Mouse (Mus musculus) kidney, embryonic 15.5 days (tissue): Measurements from ENCODE around the gene Nprl2. TPM values are rescaled to one million over a fixed set of nuclear protein-coding genes. Genes with fewer than 3 reads are reported as not detected.
A peak's percentile ranks its signal among the peaks of the same experiment; 100 is the strongest.

ENCODE experiments used
- ATAC-seq: fragments of 200-750 bp; cut with Nextera tagmentation; replicated peaks from 2 replicates; pipeline ENCODE4 v1.8.0; 2017; ENCODE audit warnings: moderate TSS enrichment; ENCODE audit not compliant: low FRiP score
- H3K27ac ChIP-seq: fragments of 300-500 bp; sonication (generic); 2 replicates; pipeline ENCODE4 v1.5.1; 2015; ENCODE audit warnings: mild to moderate bottlenecking, inconsistent platforms
- H3K27me3 ChIP-seq: fragments of 300-500 bp; sonication (generic); 2 replicates; pipeline ENCODE4 v1.6.1; 2015; ENCODE audit warnings: inconsistent platforms
- H3K36me3 ChIP-seq: fragments of 300-500 bp; sonication (generic); 2 replicates; pipeline ENCODE4 v1.6.1; 2015; ENCODE audit warnings: inconsistent platforms
- H3K4me1 ChIP-seq: fragments of 300-500 bp; sonication (generic); 2 replicates; pipeline ENCODE4 v1.6.1; 2015; ENCODE audit warnings: inconsistent platforms
- H3K4me2 ChIP-seq: fragments of 300-500 bp; sonication (generic); 2 replicates; pipeline ENCODE4 v1.6.1; 2015; ENCODE audit warnings: moderate library complexity, mild to moderate bottlenecking, inconsistent platforms
- H3K4me3 ChIP-seq: fragments of 300-500 bp; sonication (generic); replicated peaks from 2 replicates; pipeline ENCODE4 v1.5.1; 2015; ENCODE audit warnings: mild to moderate bottlenecking, inconsistent platforms
- H3K9ac ChIP-seq: fragments of 300-500 bp; sonication (generic); 2 replicates; pipeline ENCODE4 v1.6.1; 2015; ENCODE audit warnings: mild to moderate bottlenecking, inconsistent platforms
- H3K9me3 ChIP-seq: fragments of 300-500 bp; sonication (generic); replicated peaks from 2 replicates; pipeline ENCODE4 v1.6.1; 2016; ENCODE audit warnings: inconsistent platforms
- WGBS: fragments of 180-500 bp; shearing (Covaris S2); methylation state at CpG from one replicate; pipeline ENCODE4 v1.1.7; 2015; ENCODE audit warnings: mixed read lengths; 5-methylcytosine and 5-hydroxymethylcytosine counted together
- polyA plus RNA-seq: library from polyadenylated mRNA; unstranded; fragments of >200 nt; fragmentation: Nextera tagmentation; extraction: Ambion mirVana; gene quantifications from 2 replicates; pipeline ENCODE4 v1.2.1, GENCODE M21; 2015

The Nprl2 gene
- polyA plus RNA-seq, 1 experiment from 2014 or later = 44.4 TPM

GRCm38 (mm10) chr9:107539940-107540339 is 2.1 kb upstream of the Nprl2 start:
- H3K4me1 ChIP-seq = peaks cover 52% of the 10 kb centered on the region
- H3K27ac ChIP-seq = no peak overlapping the region
- H3K9me3 ChIP-seq = no peaks in the 10 kb centered on the region
- 93% methylated on average over 8 of the region's 8 CpGs for WGBS
- 0 out of 2 replicates have a peak overlapping the region, but pooled peaks have one; percentile 1 for H3K4me3 ChIP-seq
- H3K36me3 ChIP-seq = peaks cover 51% of the 10 kb centered on the region
- no peaks in the 10 kb centered on the region for H3K27me3 ChIP-seq
- H3K4me2 ChIP-seq = 0 out of 2 replicates have a peak overlapping the region, but pooled peaks have one; percentile 85
- ATAC-seq = no peak
- H3K9ac ChIP-seq = no peak overlapping the region

DNA sequence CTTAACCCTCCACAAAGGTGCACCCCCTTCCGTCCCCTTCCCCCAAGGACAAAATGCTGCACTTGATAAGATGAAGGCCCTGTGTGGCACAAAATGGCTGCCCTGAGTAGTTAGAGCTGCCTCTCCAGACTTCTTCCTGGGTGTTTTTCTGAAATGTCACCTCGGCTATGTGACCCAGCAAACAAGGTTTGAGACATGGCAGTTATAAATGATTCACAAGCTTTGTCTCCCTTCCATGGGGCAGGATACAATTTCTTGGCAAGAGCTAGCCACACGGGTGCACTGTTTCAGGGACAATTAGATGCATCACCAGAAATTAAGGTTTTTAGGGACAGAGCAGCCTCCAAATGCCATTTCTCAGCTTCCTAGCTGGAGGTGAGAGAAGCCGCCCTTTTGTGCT is 1.6 kb upstream of the Nprl2 start:
- peak overlapping the region; percentile 85 for H3K4me2 ChIP-seq
- 0 out of 2 replicates have a peak overlapping the region, but pooled peaks have one; percentile 69 for H3K9ac ChIP-seq
- 0 out of 2 replicates have a peak overlapping the region, but pooled peaks have one; percentile 81 for H3K27ac ChIP-seq
- 52% methylated on average over 4 of the region's 4 CpGs for WGBS
- no peaks in the 10 kb centered on the region for H3K27me3 ChIP-seq
- no peak for ATAC-seq
- peaks cover 51% of the 10 kb centered on the region for H3K4me1 ChIP-seq
- peaks cover 56% of the 10 kb centered on the region for H3K36me3 ChIP-seq
- 0 out of 2 replicates have a peak overlapping the region, but pooled peaks have one; percentile 1 for H3K4me3 ChIP-seq
- no peaks in the 10 kb centered on the region for H3K9me3 ChIP-seq

GRCm38 (mm10) chr9:107541005-107541404 is 1.0 kb upstream of the Nprl2 start:
- H3K4me1 ChIP-seq = peaks cover 46% of the 10 kb centered on the region
- no peaks in the 10 kb centered on the region for H3K27me3 ChIP-seq
- peak overlapping the region; percentile 81 for H3K27ac ChIP-seq
- H3K9me3 ChIP-seq = no peaks in the 10 kb centered on the region
- peak overlapping the region; percentile 69; the same call in 1 of the 2 replicates for H3K9ac ChIP-seq
- peaks cover 57% of the 10 kb centered on the region for H3K36me3 ChIP-seq
- WGBS = 23% methylated on average over 10 of the region's 10 CpGs
- peak overlapping the region; percentile 84 for H3K4me3 ChIP-seq
- peak overlapping the region; percentile 85 for H3K4me2 ChIP-seq
- no peak for ATAC-seq

- peak overlapping the region; percentile 69 for H3K9ac ChIP-seq
- WGBS = under 1% methylated on average over 11 of the region's 11 CpGs
- H3K36me3 ChIP-seq = peaks cover 53% of the 10 kb centered on the region
- H3K27me3 ChIP-seq = no peaks in the 10 kb centered on the region
- ATAC-seq = peak; percentile 27
- H3K4me1 ChIP-seq = peaks cover 43% of the 10 kb centered on the region
- peak overlapping the region; percentile 81 for H3K27ac ChIP-seq
- H3K4me2 ChIP-seq = peak overlapping the region; percentile 85
- H3K4me3 ChIP-seq = peak overlapping the region; percentile 84
- no peaks in the 10 kb centered on the region for H3K9me3 ChIP-seq
Measured at GRCm38 (mm10) chr9:107542352-107542686, 293 bp downstream of the Nprl2 start.

- ATAC-seq = no peak
- WGBS = 23% methylated on average over 8 of the region's 8 CpGs
- Histone ChIP-seq H3K27me3 (no peaks in the 10 kb centered on the region), H3K36me3 (peaks cover 49% of the 10 kb centered on the region), H3K4me1 (peaks cover 46% of the 10 kb centered on the region), H3K9me3 (no peaks in the 10 kb centered on the region), H3K4me3 (peak overlapping the region; percentile 84), H3K27ac (peak overlapping the region; percentile 81), H3K4me2 (peak overlapping the region; percentile 85), H3K9ac (peak overlapping the region; percentile 69)
Measured at GRCm38 (mm10) chr9:107542721-107543120, 695 bp downstream of the Nprl2 start.

- Histone ChIP-seq H3K4me1 (peaks cover 46% of the 10 kb centered on the region), H3K36me3 (peaks cover 43% of the 10 kb centered on the region), H3K27ac (no peak overlapping the region), H3K4me2 (peak overlapping the region; percentile 85), H3K4me3 (peak overlapping the region; percentile 84; the same call in 1 of the 2 replicates), H3K9me3 (no peaks in the 10 kb centered on the region), H3K9ac (no peak overlapping the region), H3K27me3 (no peaks in the 10 kb centered on the region)
- whole genome bisulfite sequencing = 84% methylated on average over 11 of the region's 11 CpGs
- no peak for ATAC-seq
Measured at GRCm38 (mm10) chr9:107543299-107543698, 1.3 kb downstream of the Nprl2 start.

DNA sequence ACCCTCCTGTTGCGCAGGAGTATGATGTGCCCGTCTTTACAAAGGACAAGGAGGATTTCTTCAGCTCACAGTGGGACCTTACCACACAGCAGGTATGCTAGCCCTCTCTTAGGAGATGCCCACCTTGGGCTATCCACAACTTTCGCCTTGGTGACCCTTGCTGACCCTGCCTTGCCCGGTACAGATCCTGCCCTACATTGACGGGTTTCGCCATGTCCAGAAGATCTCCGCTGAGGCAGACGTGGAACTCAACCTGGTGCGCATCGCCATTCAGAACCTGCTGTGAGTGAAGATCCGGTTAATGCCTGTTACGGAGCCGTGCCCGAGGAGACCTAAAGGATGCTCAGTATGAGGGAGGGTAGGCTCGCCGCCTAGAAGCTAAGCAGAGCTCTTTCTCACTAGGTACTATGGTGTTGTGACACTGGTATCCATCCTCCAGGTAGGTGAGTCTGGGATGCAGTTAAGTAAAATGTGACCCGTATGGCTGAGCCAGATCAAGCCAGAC is 2.2 kb downstream of the Nprl2 start:
- no peak for ATAC-seq
- no peak overlapping the region for H3K27ac ChIP-seq
- H3K9ac ChIP-seq = no peak overlapping the region
- no peaks in the 10 kb centered on the region for H3K27me3 ChIP-seq
- WGBS = 95% methylated on average over 17 of the region's 17 CpGs
- H3K4me3 ChIP-seq = no peak overlapping the region
- H3K36me3 ChIP-seq = peaks cover 34% of the 10 kb centered on the region
- H3K4me1 ChIP-seq = peaks cover 46% of the 10 kb centered on the region
- no peak overlapping the region for H3K4me2 ChIP-seq
- no peaks in the 10 kb centered on the region for H3K9me3 ChIP-seq

DNA sequence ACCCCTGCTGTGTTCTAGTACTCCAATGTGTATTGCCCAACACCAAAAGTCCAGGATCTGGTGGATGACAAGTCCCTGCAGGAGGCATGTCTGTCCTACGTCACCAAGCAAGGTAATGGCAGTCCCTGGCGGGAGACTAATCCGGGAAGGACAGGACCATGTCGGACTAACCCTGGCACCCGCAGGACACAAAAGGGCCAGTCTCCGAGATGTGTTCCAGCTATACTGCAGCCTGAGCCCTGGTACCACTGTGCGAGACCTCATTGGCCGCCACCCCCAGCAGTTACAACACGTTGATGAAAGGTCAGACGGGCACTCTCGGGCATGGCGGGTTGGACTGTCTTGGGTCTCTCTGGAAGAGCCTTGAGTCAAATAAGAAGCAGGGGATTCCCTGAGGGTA is 2.7 kb downstream of the Nprl2 start:
- Histone ChIP-seq H3K9ac (no peak overlapping the region), H3K36me3 (peaks cover 29% of the 10 kb centered on the region), H3K9me3 (no peaks in the 10 kb centered on the region), H3K27me3 (no peaks in the 10 kb centered on the region; the same call in 1 of the 2 replicates), H3K27ac (no peak overlapping the region), H3K4me1 (peaks cover 48% of the 10 kb centered on the region), H3K4me3 (no peak overlapping the region), H3K4me2 (no peak overlapping the region)
- no peak for ATAC-seq
- 93% methylated on average over 12 of the region's 12 CpGs for WGBS

DNA sequence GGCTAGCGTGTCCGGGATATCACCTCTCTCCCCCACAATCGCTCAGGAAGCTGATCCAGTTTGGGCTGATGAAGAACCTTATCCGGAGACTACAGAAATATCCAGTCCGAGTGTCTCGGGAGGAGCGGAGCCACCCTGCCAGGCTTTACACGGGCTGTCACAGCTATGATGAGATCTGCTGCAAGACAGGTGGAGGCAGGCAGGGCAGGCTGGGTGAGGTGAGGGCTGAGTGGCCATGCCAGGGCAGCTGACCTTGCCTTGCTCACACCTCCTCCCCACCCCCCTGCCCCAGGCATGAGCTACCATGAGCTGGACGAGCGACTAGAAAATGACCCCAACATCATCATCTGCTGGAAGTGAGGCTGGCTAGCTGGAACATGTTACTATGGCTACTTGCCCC is 3.2 kb downstream of the Nprl2 start:
- Histone ChIP-seq H3K36me3 (peaks cover 24% of the 10 kb centered on the region), H3K9ac (no peak overlapping the region), H3K4me1 (peaks cover 49% of the 10 kb centered on the region), H3K27me3 (no peaks in the 10 kb centered on the region; the same call in 1 of the 2 replicates), H3K27ac (no peak overlapping the region), H3K9me3 (no peaks in the 10 kb centered on the region), H3K4me2 (no peak overlapping the region), H3K4me3 (no peak overlapping the region)
- 93% methylated on average over 10 of the region's 10 CpGs for WGBS
- ATAC-seq = no peak

DNA sequence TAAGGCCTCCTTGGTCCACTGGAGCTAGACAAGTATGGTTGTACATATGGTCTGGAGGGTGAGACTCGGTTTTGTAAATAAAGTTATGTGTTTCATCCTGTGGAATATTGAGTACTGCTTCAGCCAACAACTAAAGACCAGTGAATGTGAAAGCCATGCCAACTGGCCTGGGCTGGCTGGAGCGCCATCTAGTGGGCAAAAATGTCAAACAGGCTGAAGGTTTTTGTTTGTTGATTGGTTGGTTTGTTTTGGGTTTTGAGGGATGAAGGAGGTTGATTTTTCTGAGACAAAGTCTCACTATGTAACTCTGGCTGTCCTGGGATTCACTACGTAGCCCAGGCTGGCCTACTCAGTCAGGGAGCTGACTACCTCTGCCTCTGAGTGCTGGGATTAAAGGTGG is 3.6 kb downstream of the Nprl2 start:
- WGBS = 9% methylated on average over 3 of the region's 3 CpGs
- peaks cover 24% of the 10 kb centered on the region for H3K36me3 ChIP-seq

DNA sequence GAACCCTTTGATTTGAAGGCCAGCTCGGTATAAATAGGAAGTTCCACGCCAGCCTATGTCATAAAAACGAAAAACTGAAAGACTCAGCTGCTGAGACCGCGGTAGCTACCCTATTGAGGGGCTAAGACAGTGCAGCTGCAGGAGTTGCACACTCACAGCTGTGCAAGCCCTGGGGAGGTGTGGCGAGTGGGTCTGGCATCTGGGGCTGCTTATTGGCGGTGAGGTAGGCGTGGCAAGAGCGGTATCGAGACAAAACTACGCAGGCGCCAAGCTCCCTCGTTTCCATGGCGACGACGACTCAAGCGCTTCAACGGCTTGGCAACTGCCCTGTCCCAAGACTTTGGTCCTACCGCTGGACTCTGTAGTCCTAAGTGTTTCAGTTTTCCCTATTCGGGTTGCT is 5.0 kb downstream of the Nprl2 start, which contains the start of gene Zmynd10:
Gene Zmynd10 (plus strand): TSS at position 273 of the 400 bp plus-strand sequence.
- peak; percentile 57 for ATAC-seq
- 3% methylated on average over 20 of the region's 20 CpGs for WGBS
- Histone ChIP-seq H3K4me1 (peaks cover 52% of the 10 kb centered on the region), H3K4me2 (peak within 1 kb of the TSS; percentile 54), H3K36me3 (peaks cover 24% of the 10 kb centered on the region), H3K9ac (no peak within 1 kb of the TSS), H3K9me3 (no peaks in the 10 kb centered on the region), H3K27me3 (no peaks in the 10 kb centered on the region; the same call in 1 of the 2 replicates), H3K27ac (peak within 1 kb of the TSS; percentile 63), H3K4me3 (peak within 1 kb of the TSS; percentile 19)

More for the DNA sequence above, 3.6 kb downstream of the Nprl2 start:
- peaks cover 49% of the 10 kb centered on the region for H3K4me1 ChIP-seq
- no peak overlapping the region for H3K4me3 ChIP-seq
- H3K9me3 ChIP-seq = no peaks in the 10 kb centered on the region
- H3K4me2 ChIP-seq = no peak overlapping the region
- no peak overlapping the region for H3K9ac ChIP-seq
- no peaks in the 10 kb centered on the region; the same call in 1 of the 2 replicates for H3K27me3 ChIP-seq
- H3K27ac ChIP-seq = no peak overlapping the region
- no peak for ATAC-seq

GRCm38 (mm10) chr9:107547957-107548356 is 5.9 kb downstream of the Nprl2 start:
- Histone ChIP-seq H3K9ac (no peak overlapping the region), H3K4me2 (no peak overlapping the region), H3K27me3 (no peaks in the 10 kb centered on the region; the same call in 1 of the 2 replicates), H3K36me3 (peaks cover 24% of the 10 kb centered on the region), H3K27ac (no peak overlapping the region), H3K9me3 (no peaks in the 10 kb centered on the region), H3K4me1 (peaks cover 54% of the 10 kb centered on the region), H3K4me3 (no peak overlapping the region)
- 85% methylated on average over 5 of the region's 5 CpGs for WGBS
- no peak for ATAC-seq
